Mouse (Mus musculus): ENCODE data around the gene Arhgap9. TPM values are rescaled to one million over a fixed set of nuclear protein-coding genes. Genes with fewer than 3 reads are reported as not detected.

Gene Arhgap9
- polyA plus RNA-seq, 1 experiment from 2014 or later, result 3.2 TPM

DNA sequence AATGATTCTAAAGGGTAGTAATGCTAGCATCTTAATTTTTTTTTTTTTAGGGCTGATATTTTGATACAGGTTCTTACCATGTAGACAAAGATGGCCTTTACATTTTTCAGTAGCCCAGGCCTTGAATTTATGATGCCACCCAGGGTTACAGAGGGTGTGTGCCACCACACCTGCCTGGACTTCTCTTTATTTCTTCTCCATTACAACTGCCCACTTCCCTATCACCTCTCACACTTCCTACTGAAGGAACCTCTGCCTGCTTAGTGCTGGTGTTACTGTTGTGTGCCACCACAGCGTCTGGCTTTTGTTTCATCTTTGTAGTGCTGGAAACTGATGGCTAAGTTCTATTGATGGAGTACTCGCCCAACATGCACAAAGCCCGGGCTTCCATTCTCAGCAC lies 39.0 kb downstream of the Arhgap9 start:
- H3K9me3 ChIP-seq (ENCODE audit: low read depth, low read length), result no peaks in the 10 kb centered on the region
- no peak overlapping the region for H3K27ac ChIP-seq (ENCODE audit: low read depth)
- no peaks in the 10 kb centered on the region for H3K27me3 ChIP-seq (ENCODE audit: insufficient read depth, low read length)
- DNase-seq, result no peak
- no peak for TF ChIP-seq CTCF (IDR thresholded peaks at IDR 0.05; ENCODE audit: low read depth)
- H3K4me3 ChIP-seq (ENCODE audit: low read depth, low read length), result no peak overlapping the region
- 84% methylated on average over 3 of the region's 3 CpGs for WGBS
- H3K36me3 ChIP-seq (ENCODE audit: insufficient read depth), result no peaks in the 10 kb centered on the region
- H3K9ac ChIP-seq, result no peak overlapping the region
- no peak overlapping the region for H3K4me2 ChIP-seq
- H3K4me1 ChIP-seq (ENCODE audit: insufficient read depth), result no peaks in the 10 kb centered on the region
- ATAC-seq (ENCODE audit: insufficient read depth), result no peak

DNA sequence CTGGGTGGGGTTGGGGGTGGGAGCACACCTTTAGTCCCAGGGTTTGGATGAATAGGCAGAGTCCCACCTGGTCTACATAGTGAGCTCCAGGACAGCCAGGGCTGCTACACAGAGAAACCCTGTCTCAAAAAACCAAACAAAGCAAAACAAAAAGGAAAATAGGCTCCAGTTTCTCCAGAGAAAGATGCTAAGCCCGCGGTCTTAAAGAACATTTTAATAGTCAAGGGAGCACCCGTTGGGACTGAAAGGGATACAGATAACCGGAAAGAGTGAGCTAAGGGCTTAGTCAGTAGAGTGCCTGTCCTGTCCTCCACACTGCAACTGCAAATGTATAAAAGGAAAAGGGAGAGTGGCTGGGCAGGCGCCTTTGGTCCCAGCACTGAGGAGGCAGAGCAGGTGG lies 45.4 kb downstream of the Arhgap9 start:
- WGBS, result 75% methylated on average over 5 of the region's 5 CpGs
- TF ChIP-seq CTCF (IDR thresholded peaks at IDR 0.05; ENCODE audit: low read depth), result no peak

DNA sequence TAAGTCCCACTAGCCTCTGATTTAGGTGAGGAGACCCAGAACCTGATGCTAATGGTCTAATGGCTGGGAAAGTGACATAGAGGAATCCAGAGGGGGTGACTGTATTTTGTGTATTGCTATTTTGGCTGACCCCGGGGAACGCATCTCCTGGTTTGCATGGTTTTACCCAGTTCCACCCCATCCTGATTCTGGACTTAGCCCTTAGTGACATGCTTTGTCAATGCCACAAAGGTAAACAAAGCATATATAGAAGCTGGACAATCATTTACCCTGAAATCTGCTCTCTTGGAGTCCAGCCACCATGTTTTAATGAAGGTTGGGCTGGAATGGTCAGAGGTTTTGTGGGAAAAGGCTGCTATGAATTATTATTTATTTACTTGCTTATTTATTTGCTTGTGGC lies 46.5 kb downstream of the Arhgap9 start:
- DNase-seq, result peak; percentile 14
- no peak for TF ChIP-seq CTCF (IDR thresholded peaks at IDR 0.05; ENCODE audit: low read depth)
- 44% methylated on average over 2 of the region's 2 CpGs for WGBS
- Histone ChIP-seq H3K9me3 (ENCODE audit: low read depth, low read length) (no peaks in the 10 kb centered on the region), H3K27ac (ENCODE audit: low read depth) (no peak overlapping the region), H3K36me3 (ENCODE audit: insufficient read depth) (no peaks in the 10 kb centered on the region), H3K4me1 (ENCODE audit: insufficient read depth) (no peaks in the 10 kb centered on the region), H3K4me3 (ENCODE audit: low read depth, low read length) (no peak overlapping the region), H3K27me3 (ENCODE audit: insufficient read depth, low read length) (no peaks in the 10 kb centered on the region), H3K9ac (no peak overlapping the region), H3K4me2 (no peak overlapping the region)
- ATAC-seq (ENCODE audit: insufficient read depth), result no peak

More for the DNA sequence above, 45.4 kb downstream of the Arhgap9 start:
- Histone ChIP-seq H3K4me2 (no peak overlapping the region), H3K27ac (ENCODE audit: low read depth) (no peak overlapping the region), H3K9me3 (ENCODE audit: low read depth, low read length) (no peaks in the 10 kb centered on the region), H3K4me3 (ENCODE audit: low read depth, low read length) (no peak overlapping the region), H3K36me3 (ENCODE audit: insufficient read depth) (no peaks in the 10 kb centered on the region), H3K9ac (no peak overlapping the region), H3K27me3 (ENCODE audit: insufficient read depth, low read length) (no peaks in the 10 kb centered on the region), H3K4me1 (ENCODE audit: insufficient read depth) (no peaks in the 10 kb centered on the region)
- no peak for ATAC-seq (ENCODE audit: insufficient read depth)
- DNase-seq, result no peak

DNA sequence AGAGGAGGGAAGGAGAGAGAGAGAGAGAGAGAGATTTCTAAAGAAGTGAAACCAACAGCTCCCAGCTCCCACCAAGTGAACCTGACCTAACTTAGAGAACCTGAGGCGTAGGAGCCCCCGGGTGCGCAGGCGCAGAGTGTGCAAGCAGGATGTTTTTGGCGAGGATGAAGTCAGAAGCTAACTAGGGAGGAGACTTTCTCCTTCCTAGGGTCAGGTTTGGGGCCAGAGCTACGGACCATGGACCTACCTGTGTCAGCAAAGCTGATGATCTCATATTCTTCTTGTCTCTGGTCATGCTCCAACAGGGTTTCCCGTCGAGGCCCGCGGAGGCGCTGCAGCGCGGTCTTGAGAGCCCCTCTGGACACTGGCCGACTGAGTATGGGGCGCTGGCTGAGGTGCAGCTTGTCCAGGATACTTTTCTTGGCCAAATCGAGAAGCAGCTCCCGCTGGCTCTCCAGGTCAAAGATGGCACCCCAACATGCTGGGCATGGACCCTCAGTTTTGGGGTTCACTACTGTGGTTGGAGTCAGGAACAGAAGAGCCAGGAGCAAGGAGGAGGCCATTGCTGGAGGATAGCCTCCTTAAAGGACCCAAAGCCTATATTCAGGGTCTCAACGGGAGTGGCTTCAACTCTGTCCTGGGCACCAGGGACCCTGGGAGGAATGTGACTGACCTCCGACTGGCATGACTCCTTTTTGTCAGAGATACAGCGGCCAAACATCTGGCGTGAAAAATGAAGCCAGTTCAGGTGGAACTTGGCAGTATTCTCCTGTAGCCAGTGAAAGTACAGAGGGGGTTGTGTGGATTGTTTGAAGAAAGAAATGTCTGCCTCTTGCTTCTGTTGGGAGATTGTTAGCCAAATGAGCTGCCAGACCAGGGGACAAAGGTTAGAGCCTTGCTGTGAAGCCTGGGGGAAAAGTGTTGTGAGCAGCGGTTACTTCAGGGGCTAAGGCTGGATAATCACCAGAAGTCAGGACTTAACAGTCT lies 48.4 kb downstream of the Arhgap9 start, which contains the start of gene Inhbc:
TSS of gene Inhbc (minus strand) at position 598 of the 987 bp plus-strand sequence.
- Histone ChIP-seq H3K27ac (ENCODE audit: low read depth) (no peak within 1 kb of the TSS), H3K4me3 (ENCODE audit: low read depth, low read length) (no peak within 1 kb of the TSS), H3K4me2 (no peak within 1 kb of the TSS), H3K4me1 (ENCODE audit: insufficient read depth) (no peaks in the 10 kb centered on the region), H3K27me3 (ENCODE audit: insufficient read depth, low read length) (no peaks in the 10 kb centered on the region), H3K9ac (no peak within 1 kb of the TSS), H3K36me3 (ENCODE audit: insufficient read depth) (no peaks in the 10 kb centered on the region), H3K9me3 (ENCODE audit: low read depth, low read length) (no peaks in the 10 kb centered on the region)
- DNase-seq, result no peak
- no peak for ATAC-seq (ENCODE audit: insufficient read depth)
- WGBS, result 69% methylated on average over 22 of the region's 22 CpGs
- TF ChIP-seq CTCF (IDR thresholded peaks at IDR 0.05; ENCODE audit: low read depth), result no peak

DNA sequence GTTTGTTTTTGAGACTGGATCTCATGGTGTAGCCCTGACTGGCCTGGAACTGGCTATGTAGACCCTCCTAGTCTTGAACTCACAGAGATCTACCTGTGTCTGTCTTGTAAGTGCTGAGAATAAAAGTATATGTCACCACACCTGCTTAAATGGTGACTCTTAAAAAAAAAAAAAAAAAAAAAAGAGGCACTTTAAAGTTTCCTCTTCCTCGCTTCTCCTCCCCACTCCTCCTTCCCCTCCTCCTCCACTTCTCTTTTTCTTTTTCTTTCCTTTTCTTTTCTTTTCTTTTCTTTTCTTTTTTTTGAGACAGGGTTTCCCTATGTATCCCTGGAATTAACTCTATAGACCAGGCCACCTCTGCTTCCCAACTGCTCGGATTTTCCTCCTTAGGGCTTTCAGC lies 49.3 kb downstream of the Arhgap9 start:
- Histone ChIP-seq H3K27me3 (ENCODE audit: insufficient read depth, low read length) (no peaks in the 10 kb centered on the region), H3K9me3 (ENCODE audit: low read depth, low read length) (no peaks in the 10 kb centered on the region), H3K27ac (ENCODE audit: low read depth) (no peak overlapping the region), H3K4me1 (ENCODE audit: insufficient read depth) (no peaks in the 10 kb centered on the region), H3K4me2 (no peak overlapping the region), H3K9ac (no peak overlapping the region), H3K4me3 (ENCODE audit: low read depth, low read length) (no peak overlapping the region), H3K36me3 (ENCODE audit: insufficient read depth) (no peaks in the 10 kb centered on the region)
- ATAC-seq (ENCODE audit: insufficient read depth) (no peak), DNase-seq (no peak)
- 78% methylated on average over 2 of the region's 2 CpGs for WGBS
- TF ChIP-seq CTCF (IDR thresholded peaks at IDR 0.05; ENCODE audit: low read depth), result no peak

DNA sequence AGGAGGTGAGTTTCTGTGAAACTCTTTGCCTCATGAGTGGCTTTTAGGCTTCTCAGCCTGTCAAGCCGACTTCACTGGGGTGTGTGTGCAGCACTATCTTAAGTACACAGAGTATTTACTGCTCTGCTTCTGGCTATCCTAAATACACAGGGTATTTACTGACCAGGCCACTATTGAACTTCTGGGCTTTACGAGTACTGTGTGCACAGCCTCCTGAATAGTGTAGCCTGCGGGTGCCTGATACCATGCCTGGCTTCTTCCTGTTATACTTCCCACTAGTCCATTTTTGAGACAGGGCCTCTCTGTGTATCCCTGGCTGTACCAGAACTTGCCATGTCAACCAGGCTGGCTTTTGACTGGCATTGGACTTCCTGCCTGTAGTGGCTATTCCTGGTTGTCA lies 55.9 kb downstream of the Arhgap9 start:
- Histone ChIP-seq H3K9me3 (ENCODE audit: low read depth, low read length) (no peaks in the 10 kb centered on the region), H3K27ac (ENCODE audit: low read depth) (no peak overlapping the region), H3K4me3 (ENCODE audit: low read depth, low read length) (no peak overlapping the region), H3K4me2 (no peak overlapping the region), H3K4me1 (ENCODE audit: insufficient read depth) (0 out of 2 replicates have a peak, but pooled peaks cover 8% of the 10 kb centered on the region), H3K9ac (no peak overlapping the region), H3K27me3 (ENCODE audit: insufficient read depth, low read length) (no peaks in the 10 kb centered on the region), H3K36me3 (ENCODE audit: insufficient read depth) (no peaks in the 10 kb centered on the region)
- no peak for TF ChIP-seq CTCF (IDR thresholded peaks at IDR 0.05; ENCODE audit: low read depth)
- ATAC-seq (ENCODE audit: insufficient read depth) (no peak), DNase-seq (no peak)
- 47% methylated on average over 3 of the region's 3 CpGs for WGBS

Other genes starting within 250 kb of the Arhgap9 start
- 0.07 and 0.11 TPM in 2 replicates for gene Agap2, start 246.7 kb upstream of the Arhgap9 start, polyA plus RNA-seq (2014; fragmentation: Nextera tagmentation; extraction: Ambion mirVana)
- 53.8 and 56.8 TPM in 2 replicates for gene Os9, start 200.8 kb upstream of the Arhgap9 start, polyA plus RNA-seq (2014; fragmentation: Nextera tagmentation; extraction: Ambion mirVana)
- gene B4galnt1, start 156.7 kb upstream of the Arhgap9 start, polyA plus RNA-seq (2014; fragmentation: Nextera tagmentation; extraction: Ambion mirVana), result 2.9 and 4.4 TPM in 2 replicates
- 0.09 and 0.27 TPM in 2 replicates for gene Slc26a10, start 141.3 kb upstream of the Arhgap9 start, polyA plus RNA-seq (2014; fragmentation: Nextera tagmentation; extraction: Ambion mirVana)
- gene Arhgef25, start 131.9 kb upstream of the Arhgap9 start, polyA plus RNA-seq (2014; fragmentation: Nextera tagmentation; extraction: Ambion mirVana), result 45.8 and 48.7 TPM in 2 replicates
- gene Dtx3, start 126.2 kb upstream of the Arhgap9 start, polyA plus RNA-seq (2014; fragmentation: Nextera tagmentation; extraction: Ambion mirVana), result 81.4 and 92.4 TPM in 2 replicates
- 17.8 and 21.0 TPM in 2 replicates for gene Pip4k2c, start 110.4 kb upstream of the Arhgap9 start, polyA plus RNA-seq (2014; fragmentation: Nextera tagmentation; extraction: Ambion mirVana)
- gene Kif5a, start 58.6 kb upstream of the Arhgap9 start, polyA plus RNA-seq (2014; fragmentation: Nextera tagmentation; extraction: Ambion mirVana), result 0.64 and 1.0 TPM in 2 replicates
- gene Dctn2, start 55.6 kb upstream of the Arhgap9 start, polyA plus RNA-seq (2014; fragmentation: Nextera tagmentation; extraction: Ambion mirVana), result 158 and 160 TPM in 2 replicates
- gene Mbd6, start 32.9 kb upstream of the Arhgap9 start, polyA plus RNA-seq (2014; fragmentation: Nextera tagmentation; extraction: Ambion mirVana), result 19.1 and 19.4 TPM in 2 replicates
- 128 and 132 TPM in 2 replicates for gene Mars, start 10.2 kb upstream of the Arhgap9 start, polyA plus RNA-seq (2014; fragmentation: Nextera tagmentation; extraction: Ambion mirVana)
- gene Gli1, start 20.0 kb downstream of the Arhgap9 start, polyA plus RNA-seq (2014; fragmentation: Nextera tagmentation; extraction: Ambion mirVana), result 14.7 and 16.9 TPM in 2 replicates
- 0.04 TPM in 1 of 2 replicates, not detected in the other for gene Inhbe, start 32.4 kb downstream of the Arhgap9 start, polyA plus RNA-seq (2014; fragmentation: Nextera tagmentation; extraction: Ambion mirVana)
- not detected in 2 replicates for gene Inhbc, start 48.5 kb downstream of the Arhgap9 start, polyA plus RNA-seq (2014; fragmentation: Nextera tagmentation; extraction: Ambion mirVana)
- gene R3hdm2, start 58.4 kb downstream of the Arhgap9 start, polyA plus RNA-seq (2014; fragmentation: Nextera tagmentation; extraction: Ambion mirVana), result 31.9 and 33.8 TPM in 2 replicates
- gene Stac3, start 179.7 kb downstream of the Arhgap9 start, polyA plus RNA-seq (2014; fragmentation: Nextera tagmentation; extraction: Ambion mirVana), result 0.12 TPM in 1 of 2 replicates, not detected in the other
- gene Ndufa4l2, start 193.0 kb downstream of the Arhgap9 start, polyA plus RNA-seq (2014; fragmentation: Nextera tagmentation; extraction: Ambion mirVana), result 36.4 and 44.9 TPM in 2 replicates
- 99.6 and 101 TPM in 2 replicates for gene Shmt2, start 200.5 kb downstream of the Arhgap9 start, polyA plus RNA-seq (2014; fragmentation: Nextera tagmentation; extraction: Ambion mirVana)
- gene Nxph4, start 212.6 kb downstream of the Arhgap9 start, polyA plus RNA-seq (2014; fragmentation: Nextera tagmentation; extraction: Ambion mirVana), result 0.14 and 0.22 TPM in 2 replicates

Data from lung, embryonic 14.5 days (tissue).